Mouse (Mus musculus) hindbrain, embryonic 12.5 days (tissue): ENCODE data around the gene Map3k6. TPM values are rescaled to one million over a fixed set of nuclear protein-coding genes. Genes with fewer than 3 reads are reported as not detected.

ENCODE experiments used
- ATAC-seq: fragments of 200-750 bp; cut with Nextera tagmentation; 2 replicates; pipeline ENCODE4 v1.8.0; 2017; ENCODE audit warnings: moderate TSS enrichment; ENCODE audit not compliant: low FRiP score
- H3K27ac ChIP-seq: fragments of 300-500 bp; sonication (generic); 2 replicates; pipeline ENCODE4 v1.5.1; 2016; ENCODE audit warnings: mild to moderate bottlenecking
- H3K27me3 ChIP-seq: fragments of 300-500 bp; sonication (generic); 2 replicates; pipeline ENCODE4 v1.6.1; 2016; ENCODE audit warnings: mild to moderate bottlenecking
- H3K36me3 ChIP-seq: fragments of 300-500 bp; sonication (generic); 2 replicates; pipeline ENCODE4 v1.6.1; 2016; ENCODE audit warnings: mild to moderate bottlenecking
- H3K4me1 ChIP-seq: fragments of 300-500 bp; sonication (generic); 2 replicates; pipeline ENCODE4 v1.6.1; 2016
- H3K4me2 ChIP-seq: fragments of 300-500 bp; sonication (generic); replicated peaks from 2 replicates; pipeline ENCODE4 v1.6.1; 2016; ENCODE audit warnings: mild to moderate bottlenecking
- H3K4me3 ChIP-seq: fragments of 300-500 bp; sonication (generic); 2 replicates; pipeline ENCODE4 v1.5.1; 2016; ENCODE audit warnings: mild to moderate bottlenecking
- H3K9ac ChIP-seq: fragments of 300-500 bp; sonication (generic); 2 replicates; pipeline ENCODE4 v1.6.1; 2016; ENCODE audit warnings: mild to moderate bottlenecking, moderate library complexity
- H3K9me3 ChIP-seq: fragments of 300-500 bp; sonication (generic); replicated peaks from 2 replicates; pipeline ENCODE4 v1.6.1; 2016; ENCODE audit warnings: mild to moderate bottlenecking
- WGBS: fragments of 180-500 bp; shearing (Covaris S2); methylation state at CpG from one replicate; pipeline ENCODE4 v1.1.7; 2016; 5-methylcytosine and 5-hydroxymethylcytosine counted together
- polyA plus RNA-seq: library from polyadenylated mRNA; unstranded; fragments of >200 nt; fragmentation: Nextera tagmentation; extraction: Ambion mirVana; gene quantifications from 2 replicates; pipeline ENCODE4 v1.2.1, GENCODE M21; 2016

The Map3k6 gene
- polyA plus RNA-seq, 1 experiment from 2014 or later: 1.9 TPM

GRCm38 (mm10) chr4:133202254-133202653 is 38.4 kb upstream of the Map3k6 start:
- Histone ChIP-seq H3K27me3 (0 out of 2 replicates have a peak, but pooled peaks cover 3% of the 10 kb centered on the region), H3K4me1 (peaks cover 56% of the 10 kb centered on the region), H3K9me3 (no peaks in the 10 kb centered on the region), H3K36me3 (no peaks in the 10 kb centered on the region), H3K9ac (no peak overlapping the region), H3K4me3 (no peak overlapping the region), H3K27ac (no peak overlapping the region), H3K4me2 (no peak overlapping the region)
- no peak for ATAC-seq
- WGBS: 92% methylated on average over 3 of the region's 3 CpGs

- Histone ChIP-seq H3K27me3 (peaks cover 7% of the 10 kb centered on the region; the same call in 1 of the 2 replicates), H3K4me2 (no peak overlapping the region), H3K4me1 (peaks cover 42% of the 10 kb centered on the region), H3K9me3 (no peaks in the 10 kb centered on the region), H3K36me3 (no peaks in the 10 kb centered on the region), H3K27ac (0 out of 2 replicates have a peak overlapping the region, but pooled peaks have one; percentile 12), H3K9ac (no peak overlapping the region), H3K4me3 (no peak overlapping the region)
- WGBS: 68% methylated on average over 3 of the region's 3 CpGs
- ATAC-seq: no peak
These were observed 37.0 kb upstream of the Map3k6 start for GRCm38 (mm10) chr4:133203591-133203990.

GRCm38 (mm10) chr4:133204379-133204778 is 36.2 kb upstream of the Map3k6 start:
- H3K4me2 ChIP-seq: no peak overlapping the region
- ATAC-seq: no peak
- H3K36me3 ChIP-seq: no peaks in the 10 kb centered on the region
- H3K27me3 ChIP-seq: peaks cover 11% of the 10 kb centered on the region; the same call in 1 of the 2 replicates
- H3K4me3 ChIP-seq: no peak overlapping the region
- peaks cover 39% of the 10 kb centered on the region for H3K4me1 ChIP-seq
- H3K27ac ChIP-seq: peak overlapping the region; percentile 49; the same call in 1 of the 2 replicates
- WGBS: 49% methylated on average over 7 of the region's 7 CpGs
- no peaks in the 10 kb centered on the region for H3K9me3 ChIP-seq
- H3K9ac ChIP-seq: no peak overlapping the region

- no peak for ATAC-seq
- Histone ChIP-seq H3K27ac (no peak overlapping the region), H3K4me3 (no peak overlapping the region), H3K4me2 (no peak overlapping the region), H3K9me3 (no peaks in the 10 kb centered on the region), H3K27me3 (peaks cover 45% of the 10 kb centered on the region), H3K36me3 (no peaks in the 10 kb centered on the region), H3K9ac (no peak overlapping the region), H3K4me1 (peaks cover 32% of the 10 kb centered on the region)
- 5% methylated on average over 11 of the region's 11 CpGs for WGBS
These were observed 31.3 kb upstream of the Map3k6 start for GRCm38 (mm10) chr4:133209366-133209765.

- H3K27me3 ChIP-seq: peaks cover 53% of the 10 kb centered on the region
- H3K27ac ChIP-seq: no peak overlapping the region
- H3K4me1 ChIP-seq: peaks cover 25% of the 10 kb centered on the region
- no peak for ATAC-seq
- no peak overlapping the region for H3K9ac ChIP-seq
- 93% methylated on average over 24 of the region's 24 CpGs for WGBS
- no peak overlapping the region for H3K4me3 ChIP-seq
- H3K36me3 ChIP-seq: no peaks in the 10 kb centered on the region
- no peaks in the 10 kb centered on the region for H3K9me3 ChIP-seq
- H3K4me2 ChIP-seq: no peak overlapping the region
These were observed 30.4 kb upstream of the Map3k6 start for GRCm38 (mm10) chr4:133210023-133210787.

- H3K27ac ChIP-seq: no peak overlapping the region
- 90% methylated on average over 19 of the region's 19 CpGs for WGBS
- H3K36me3 ChIP-seq: no peaks in the 10 kb centered on the region
- H3K4me1 ChIP-seq: peaks cover 25% of the 10 kb centered on the region
- no peak overlapping the region for H3K9ac ChIP-seq
- no peak overlapping the region for H3K4me3 ChIP-seq
- H3K4me2 ChIP-seq: no peak overlapping the region
- no peaks in the 10 kb centered on the region for H3K9me3 ChIP-seq
- ATAC-seq: no peak
- H3K27me3 ChIP-seq: peaks cover 59% of the 10 kb centered on the region
These were observed 29.7 kb upstream of the Map3k6 start for GRCm38 (mm10) chr4:133210788-133211390.

- H3K9me3 ChIP-seq: no peaks in the 10 kb centered on the region
- H3K4me3 ChIP-seq: peak within 1 kb of the TSS; percentile 77
- peak within 1 kb of the TSS; percentile 95 for H3K4me2 ChIP-seq
- peaks cover 25% of the 10 kb centered on the region for H3K4me1 ChIP-seq
- peak within 1 kb of the TSS; percentile 61 for H3K9ac ChIP-seq
- no peak within 1 kb of the TSS for H3K27ac ChIP-seq
- H3K27me3 ChIP-seq: peaks cover 59% of the 10 kb centered on the region
- H3K36me3 ChIP-seq: no peaks in the 10 kb centered on the region
- ATAC-seq: peak; percentile 69
- 1% methylated on average over 42 of the region's 52 CpGs for WGBS
These were observed 28.7 kb upstream of the Map3k6 start, which contains the start of the genes Cd164l2 and Gpr3 for GRCm38 (mm10) chr4:133211751-133212561. Cd164l2 (plus strand) TSS chr4:133212131. Gpr3 (minus strand) TSS chr4:133212536.

GRCm38 (mm10) chr4:133212562-133213267 is 27.9 kb upstream of the Map3k6 start:
- H3K9ac ChIP-seq: peak overlapping the region; percentile 61
- no peaks in the 10 kb centered on the region for H3K9me3 ChIP-seq
- H3K36me3 ChIP-seq: no peaks in the 10 kb centered on the region
- ATAC-seq: peak; percentile 87
- H3K4me3 ChIP-seq: peak overlapping the region; percentile 77
- WGBS: 2% methylated on average over 44 of the region's 44 CpGs
- peaks cover 25% of the 10 kb centered on the region for H3K4me1 ChIP-seq
- H3K4me2 ChIP-seq: peak overlapping the region; percentile 95
- no peak overlapping the region for H3K27ac ChIP-seq
- H3K27me3 ChIP-seq: peaks cover 59% of the 10 kb centered on the region

- H3K4me3 ChIP-seq: peak overlapping the region; percentile 77
- H3K27me3 ChIP-seq: peaks cover 59% of the 10 kb centered on the region
- no peak for ATAC-seq
- no peak overlapping the region for H3K27ac ChIP-seq
- no peaks in the 10 kb centered on the region for H3K36me3 ChIP-seq
- peak overlapping the region; percentile 95 for H3K4me2 ChIP-seq
- H3K9me3 ChIP-seq: no peaks in the 10 kb centered on the region
- 4% methylated on average over 9 of the region's 9 CpGs for WGBS
- H3K9ac ChIP-seq: peak overlapping the region; percentile 61
- H3K4me1 ChIP-seq: peaks cover 25% of the 10 kb centered on the region
These were observed 27.4 kb upstream of the Map3k6 start for GRCm38 (mm10) chr4:133213268-133213590.

GRCm38 (mm10) chr4:133213661-133214060 is 27.0 kb upstream of the Map3k6 start:
- Histone ChIP-seq H3K9ac (peak overlapping the region; percentile 61; the same call in 1 of the 2 replicates), H3K4me2 (peak overlapping the region; percentile 95), H3K4me3 (peak overlapping the region; percentile 77), H3K27ac (no peak overlapping the region), H3K9me3 (no peaks in the 10 kb centered on the region), H3K36me3 (no peaks in the 10 kb centered on the region), H3K27me3 (peaks cover 55% of the 10 kb centered on the region), H3K4me1 (peaks cover 25% of the 10 kb centered on the region)
- WGBS: 9% methylated on average over 10 of the region's 10 CpGs
- no peak for ATAC-seq

GRCm38 (mm10) chr4:133217641-133218040 is 23.0 kb upstream of the Map3k6 start:
- WGBS: 3% methylated on average over 5 of the region's 5 CpGs
- peaks cover 65% of the 10 kb centered on the region for H3K27me3 ChIP-seq

More at GRCm38 (mm10) chr4:133217641-133218040, 23.0 kb upstream of the Map3k6 start:
- no peak overlapping the region for H3K4me3 ChIP-seq
- no peak overlapping the region for H3K27ac ChIP-seq
- H3K9ac ChIP-seq: no peak overlapping the region
- H3K9me3 ChIP-seq: no peaks in the 10 kb centered on the region
- no peak for ATAC-seq
- H3K4me2 ChIP-seq: no peak overlapping the region
- H3K4me1 ChIP-seq: peaks cover 18% of the 10 kb centered on the region
- no peaks in the 10 kb centered on the region for H3K36me3 ChIP-seq
